Mouse (Mus musculus) stomach, postnatal 0 days (tissue): ENCODE measurements around the gene Olfr1328. TPM values are rescaled to one million over a fixed set of nuclear protein-coding genes. Genes with fewer than 3 reads are reported as not detected.
"Not testable (repeated sequence)": the region's sequence is repeated elsewhere in the genome, so short reads cannot be mapped to it uniquely, and the experiment has no call there.

Experiments
- ATAC-seq: fragments of 200-750 bp; cut with Nextera tagmentation; 2 replicates; pipeline ENCODE4 v1.8.0; 2017; ENCODE audit not compliant: low FRiP score, low TSS enrichment
- DNase-seq: peaks from one replicate; pipeline ENCODE4 v3.0.0-alpha.2; 2016; ENCODE audit warnings: low spot score
- H3K27ac ChIP-seq: fragments of 300-500 bp; sonication (generic); replicated peaks from 2 replicates; pipeline ENCODE4 v1.5.1; 2014; ENCODE audit warnings: mild to moderate bottlenecking, control low read depth
- H3K27me3 ChIP-seq: fragments of 300-500 bp; sonication (generic); 2 replicates; pipeline ENCODE4 v1.6.1; 2014; ENCODE audit warnings: low read length; ENCODE audit not compliant: control insufficient read depth, insufficient read depth
- H3K36me3 ChIP-seq: fragments of 300-500 bp; sonication (generic); 2 replicates; pipeline ENCODE4 v1.6.1; 2014; ENCODE audit warnings: low read length, mixed read lengths; ENCODE audit not compliant: control insufficient read depth, insufficient read depth
- H3K4me1 ChIP-seq: fragments of 300-500 bp; sonication (generic); replicated peaks from 2 replicates; pipeline ENCODE4 v1.6.1; 2014; ENCODE audit warnings: antibody characterized with exemption; ENCODE audit not compliant: control insufficient read depth, insufficient read depth
- H3K4me2 ChIP-seq: fragments of 300-500 bp; sonication (generic); replicated peaks from 2 replicates; pipeline ENCODE4 v1.6.1; 2014; ENCODE audit warnings: low read depth, mild to moderate bottlenecking, control low read depth, moderate library complexity
- H3K4me3 ChIP-seq: fragments of 300-500 bp; sonication (generic); 2 replicates; pipeline ENCODE4 v1.5.1; 2014; ENCODE audit warnings: low read depth, low read length, control low read depth
- H3K9ac ChIP-seq: fragments of 300-500 bp; sonication (generic); 2 replicates; pipeline ENCODE4 v1.6.1; 2014; ENCODE audit warnings: mild to moderate bottlenecking, low read length, control low read depth, mixed read lengths
- H3K9me3 ChIP-seq: fragments of 300-500 bp; sonication (generic); 2 replicates; pipeline ENCODE4 v1.6.1; 2016; ENCODE audit warnings: low read length; ENCODE audit not compliant: control insufficient read depth
- CTCF ChIP-seq: IDR thresholded peaks from 2 replicates; pipeline ENCODE4 v1.5.1; 2016; ENCODE audit warnings: antibody characterized with exemption, low read depth, mild to moderate bottlenecking, moderate library complexity
- EP300 ChIP-seq: optimal IDR thresholded peaks from 2 replicates; pipeline ENCODE3; 2016; ENCODE audit warnings: antibody characterized with exemption
- WGBS: fragments of 180-500 bp; shearing (Covaris S2); extraction: QIAGEN DNeasy Blood & Tissue Kit; methylation state at CpG from one replicate; pipeline ENCODE4 v1.1.7; 2014; 5-methylcytosine and 5-hydroxymethylcytosine counted together
- polyA plus RNA-seq: library from polyadenylated mRNA; unstranded; fragments of >200 nt; fragmentation: Nextera tagmentation; extraction: Ambion mirVana; gene quantifications from 2 replicates; pipeline ENCODE4 v1.2.1, GENCODE M21; 2015

Olfr1328 gene
- not detected in 2 replicates for polyA plus RNA-seq

DNA sequence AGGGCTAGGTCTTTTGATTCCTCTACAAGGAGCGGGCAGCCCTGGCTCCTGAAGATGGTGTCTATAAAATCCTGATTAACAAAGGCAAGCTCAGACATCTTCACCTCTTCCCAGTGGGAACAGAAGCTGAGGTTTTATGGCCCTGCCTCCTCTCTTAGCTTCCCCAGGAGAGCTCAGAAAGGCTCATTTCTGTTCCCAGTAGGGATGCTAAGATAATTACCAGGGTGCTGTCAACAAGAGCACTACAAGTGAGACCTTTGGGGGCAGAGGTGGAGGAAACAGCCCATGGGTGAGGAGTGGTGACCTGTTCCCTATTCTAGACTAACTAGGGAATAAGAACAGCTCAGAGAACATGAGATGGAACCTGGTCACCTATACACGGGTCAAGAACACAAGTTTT lies at the start of gene Olfr1328:
Gene Olfr1328 (minus strand): TSS at position 101 of the 400 bp plus-strand sequence.
- ATAC-seq, result no peak
- Histone ChIP-seq H3K9me3 (no peaks in the 10 kb centered on the region), H3K4me3 (no peak within 1 kb of the TSS), H3K27ac (no peak within 1 kb of the TSS), H3K36me3 (no peaks in the 10 kb centered on the region), H3K4me2 (no peak within 1 kb of the TSS), H3K9ac (no peak within 1 kb of the TSS), H3K4me1 (no peaks in the 10 kb centered on the region), H3K27me3 (no peaks in the 10 kb centered on the region)
- DNase-seq, result no peak
- no peak for TF ChIP-seq EP300
- no peak for TF ChIP-seq CTCF
- WGBS, result 70% methylated on average over 2 of the region's 2 CpGs

DNA sequence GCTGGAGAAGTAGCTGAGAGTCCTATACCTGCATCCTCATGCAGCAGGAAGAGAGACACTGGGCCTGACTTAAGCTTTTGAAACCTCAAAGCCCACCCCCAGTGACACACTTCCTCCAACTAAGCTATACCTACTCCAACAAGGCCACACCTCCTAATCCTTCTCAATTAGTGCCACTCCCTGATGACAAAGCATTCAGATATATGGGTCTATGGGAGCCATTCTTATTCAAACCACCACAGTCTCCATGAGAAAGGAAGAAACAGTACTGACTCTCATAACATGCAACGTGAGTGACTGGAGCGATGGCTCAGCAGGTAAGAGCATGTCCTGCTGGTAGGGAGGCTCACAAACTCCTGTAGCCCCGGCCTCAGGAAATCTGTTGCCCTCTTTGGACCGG lies 46.9 kb upstream of the Olfr1328 start:
- Histone ChIP-seq H3K4me1 (no peaks in the 10 kb centered on the region), H3K27me3 (no peaks in the 10 kb centered on the region), H3K9ac (no peak overlapping the region), H3K9me3 (0 out of 2 replicates have a peak, but pooled peaks cover 2% of the 10 kb centered on the region), H3K4me3 (no peak overlapping the region), H3K4me2 (no peak overlapping the region), H3K36me3 (no peaks in the 10 kb centered on the region), H3K27ac (no peak overlapping the region)
- ATAC-seq (no peak), DNase-seq (no peak)
- TF ChIP-seq EP300 (no peak), CTCF (no peak)
- WGBS, result 84% methylated on average over 4 of the region's 4 CpGs

- Histone ChIP-seq H3K27me3 (no peaks in the 10 kb centered on the region), H3K4me1 (no peaks in the 10 kb centered on the region), H3K9me3 (no peaks in the 10 kb centered on the region), H3K4me2 (no peak overlapping the region), H3K36me3 (no peaks in the 10 kb centered on the region), H3K4me3 (no peak overlapping the region), H3K27ac (no peak overlapping the region), H3K9ac (no peak overlapping the region)
- 58% methylated on average over 2 of the region's 2 CpGs for WGBS
- DNase-seq (no peak), ATAC-seq (no peak)
- TF ChIP-seq CTCF, result no peak
- no peak for TF ChIP-seq EP300
Measured at GRCm38 (mm10) chr4:118973281-118973680, 34.9 kb upstream of the Olfr1328 start.

GRCm38 (mm10) chr4:118967711-118968110 lies 29.3 kb upstream of the Olfr1328 start:
- no peaks in the 10 kb centered on the region for H3K27me3 ChIP-seq
- H3K36me3 ChIP-seq, result no peaks in the 10 kb centered on the region
- TF ChIP-seq CTCF (no peak), EP300 (no peak)
- H3K9ac ChIP-seq, result no peak overlapping the region
- WGBS, result 92% methylated on average over 15 of the region's 15 CpGs
- no peak overlapping the region for H3K4me3 ChIP-seq
- no peak overlapping the region for H3K27ac ChIP-seq
- ATAC-seq (no peak), DNase-seq (no peak)
- no peaks in the 10 kb centered on the region for H3K9me3 ChIP-seq
- no peaks in the 10 kb centered on the region for H3K4me1 ChIP-seq
- no peak overlapping the region for H3K4me2 ChIP-seq

DNA sequence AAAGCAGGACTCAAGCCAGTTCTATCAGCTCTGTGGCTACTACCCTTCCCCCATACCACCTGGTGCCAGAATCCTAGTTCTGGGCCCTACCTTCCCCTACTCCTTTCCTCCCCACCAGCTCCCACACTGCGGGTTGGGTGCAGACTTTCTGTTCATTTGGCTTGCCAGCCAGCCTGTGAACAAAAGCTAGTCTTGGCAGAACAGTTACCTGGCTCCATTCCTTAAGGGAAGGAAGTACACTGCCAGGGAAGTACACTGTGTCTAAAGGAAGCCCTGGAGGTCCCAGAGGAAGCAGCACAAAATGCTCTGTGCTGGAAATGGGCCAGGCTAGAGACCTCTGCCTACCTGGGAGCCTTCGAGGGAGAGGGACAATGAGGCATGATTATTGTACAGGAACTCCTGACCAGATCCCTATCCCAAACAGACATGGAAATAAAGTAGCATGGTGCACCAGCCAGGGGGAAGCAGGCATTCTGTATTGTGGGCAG lies 22.8 kb upstream of the Olfr1328 start, which contains the start of gene Lao1:
Gene Lao1 (plus strand): TSS at position 438 of the 488 bp plus-strand sequence.
- H3K4me3 ChIP-seq, result no peak within 1 kb of the TSS
- no peaks in the 10 kb centered on the region for H3K4me1 ChIP-seq
- no peak within 1 kb of the TSS for H3K9ac ChIP-seq
- no peak within 1 kb of the TSS for H3K4me2 ChIP-seq
- no peaks in the 10 kb centered on the region for H3K27me3 ChIP-seq
- DNase-seq, result no peak
- no peaks in the 10 kb centered on the region for H3K36me3 ChIP-seq
- H3K9me3 ChIP-seq, result no peaks in the 10 kb centered on the region
- TF ChIP-seq CTCF, result no peak
- TF ChIP-seq EP300, result no peak
- H3K27ac ChIP-seq, result no peak within 1 kb of the TSS
- ATAC-seq, result peak; percentile 26; the same call in 1 of the 2 replicates
- 72% methylated on average over 2 of the region's 2 CpGs for WGBS

DNA sequence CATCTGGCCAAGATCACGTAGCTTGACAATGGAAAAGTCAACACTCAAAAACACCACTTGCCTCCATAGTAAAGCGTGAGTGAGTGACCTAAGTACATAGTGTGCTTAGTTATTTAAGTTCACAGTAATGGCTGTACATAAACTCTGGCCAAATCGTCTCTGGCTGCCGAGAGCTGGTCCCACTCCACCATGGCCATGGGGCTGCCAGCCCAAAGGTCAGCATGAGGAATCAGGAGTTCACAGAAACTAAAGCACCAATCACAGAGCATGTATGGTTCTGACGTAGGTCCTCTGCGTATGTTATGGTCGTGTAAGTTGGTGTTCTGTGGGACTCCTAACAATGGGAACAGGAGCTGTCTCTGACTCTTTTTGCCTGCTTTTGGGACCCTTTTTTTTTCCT lies 20.4 kb upstream of the Olfr1328 start:
- H3K9me3 ChIP-seq, result no peaks in the 10 kb centered on the region
- TF ChIP-seq CTCF (no peak), EP300 (no peak)
- WGBS, result 80% methylated on average over 7 of the region's 7 CpGs
- ATAC-seq, result no peak
- no peak for DNase-seq
- no peak overlapping the region for H3K27ac ChIP-seq
- no peaks in the 10 kb centered on the region for H3K27me3 ChIP-seq
- no peak overlapping the region for H3K4me3 ChIP-seq
- no peak overlapping the region for H3K9ac ChIP-seq
- no peak overlapping the region for H3K4me2 ChIP-seq
- H3K4me1 ChIP-seq, result no peaks in the 10 kb centered on the region
- H3K36me3 ChIP-seq, result no peaks in the 10 kb centered on the region

- not testable (repeated sequence) for H3K4me2 ChIP-seq
Measured at GRCm38 (mm10) chr4:118931326-118931725, 7.1 kb downstream of the Olfr1328 start.

DNA sequence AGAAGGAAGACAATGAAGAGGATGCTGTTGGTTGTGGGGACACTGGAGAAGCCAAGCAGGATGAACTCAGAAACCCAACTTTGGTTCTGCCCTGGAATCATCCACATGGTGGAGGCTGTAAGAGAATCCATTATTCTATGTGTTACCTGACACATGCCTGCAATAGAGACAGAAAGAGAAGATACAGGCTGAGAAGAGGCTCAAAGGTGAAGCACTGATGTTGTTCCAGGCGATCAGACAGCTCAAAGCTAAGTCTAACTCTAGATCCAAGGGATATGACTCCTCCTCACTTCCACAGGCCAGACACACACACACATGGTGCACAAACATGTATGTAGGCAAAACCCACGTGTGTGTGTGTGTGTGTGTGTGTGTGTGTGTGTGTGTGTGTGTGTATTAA lies 21.0 kb downstream of the Olfr1328 start, which contains the start of gene Olfr1329:
Gene Olfr1329 (minus strand): TSS at position 101 of the 400 bp plus-strand sequence.
- H3K9ac ChIP-seq, DNase-seq, H3K27ac ChIP-seq, H3K9me3 ChIP-seq, H3K4me1 ChIP-seq, H3K4me2 ChIP-seq, H3K36me3 ChIP-seq, H3K4me3 ChIP-seq, H3K27me3 ChIP-seq, ATAC-seq: not testable (repeated sequence)
- 70% methylated on average over 2 of the region's 2 CpGs for WGBS

More at GRCm38 (mm10) chr4:118931326-118931725, 7.1 kb downstream of the Olfr1328 start:
- H3K27ac ChIP-seq, H3K9ac ChIP-seq, H3K9me3 ChIP-seq, H3K4me3 ChIP-seq, ATAC-seq, H3K27me3 ChIP-seq, H3K4me1 ChIP-seq, DNase-seq, H3K36me3 ChIP-seq: not testable (repeated sequence)
- WGBS, result 84% methylated on average over 3 of the region's 3 CpGs
